Mouse (Mus musculus): Measurements from ENCODE around the gene Tmem259.

GRCm38 (mm10) chr10:79949873-79950272 is 34.3 kb downstream of the Tmem259 start:
- TF ChIP-seq POLR2A (IDR thresholded peaks at IDR 0.05; ENCODE audit: insufficient read depth, low read depth, low read length) (no peak), CTCF (IDR thresholded peaks at IDR 0.05; ENCODE audit: insufficient read depth, low read depth, low read length) (no peak)

Data from olfactory bulb, adult 2 months (tissue).